Mouse (Mus musculus) embryonic fibroblast, embryonic 13.5 days (primary cell): Measurements from ENCODE around the gene Poldip3.

Experiments used
- CTCF ChIP-seq: IDR thresholded peaks from 2 replicates; pipeline ENCODE4 v1.5.1; 2011; ENCODE audit warnings: mild to moderate bottlenecking, control low read depth, low read length, moderate library complexity, borderline replicate concordance; ENCODE audit not compliant: insufficient read depth
- POLR2A ChIP-seq: IDR thresholded peaks from 2 replicates; pipeline ENCODE4 v1.6.1; 2011; ENCODE audit warnings: low read depth, mild to moderate bottlenecking, control low read depth, low read length, moderate library complexity

DNA sequence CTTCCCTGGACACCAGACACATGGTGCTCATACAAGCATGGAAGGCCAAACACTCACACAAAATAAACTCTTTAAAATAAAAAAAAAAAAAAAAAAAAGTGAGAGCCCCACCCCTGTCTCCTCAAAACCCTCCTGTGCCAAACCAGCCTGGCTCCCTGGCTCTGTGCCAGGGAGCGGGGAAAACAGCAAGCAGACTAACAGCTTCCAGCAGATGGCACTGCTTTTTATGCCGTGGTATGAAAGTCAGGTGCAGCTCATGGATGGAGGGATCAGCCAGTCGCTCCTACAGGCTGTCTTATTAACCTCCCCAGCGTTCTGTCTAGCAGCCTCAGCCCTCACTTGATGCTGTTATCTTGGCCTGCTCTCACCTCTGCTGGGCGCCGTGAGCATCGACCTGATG is 30.8 kb downstream of the Poldip3 start:
- TF ChIP-seq CTCF (no peak), POLR2A (no peak)
